Mouse (Mus musculus) stomach, embryonic 14.5 days (tissue): Measurements from ENCODE around the gene Plxnc1. TPM values are rescaled to one million over a fixed set of nuclear protein-coding genes. Genes with fewer than 3 reads are reported as not detected.
A peak's percentile ranks its signal among the peaks of the same experiment; 100 is the strongest.

Experiments
- ATAC-seq: fragments of 200-750 bp; cut with Nextera tagmentation; 2 replicates; pipeline ENCODE4 v1.8.0; 2017; ENCODE audit warnings: low read depth, moderate TSS enrichment; ENCODE audit not compliant: insufficient number of reproducible peaks, insufficient read depth, low FRiP score
- H3K27ac ChIP-seq: fragments of 300-500 bp; sonication (generic); 2 replicates; pipeline ENCODE4 v1.5.1; 2014; ENCODE audit warnings: mild to moderate bottlenecking, low read length, moderate library complexity, mixed read lengths
- H3K27me3 ChIP-seq: fragments of 300-500 bp; sonication (generic); 2 replicates; pipeline ENCODE4 v1.6.1; 2014; ENCODE audit warnings: low read length, control low read depth, mixed read lengths; ENCODE audit not compliant: control insufficient read depth, insufficient read depth
- H3K36me3 ChIP-seq: fragments of 300-500 bp; sonication (generic); 2 replicates; pipeline ENCODE4 v1.6.1; 2014; ENCODE audit warnings: mild to moderate bottlenecking, control low read depth, low read length, moderate library complexity, mixed read lengths; ENCODE audit not compliant: control insufficient read depth, insufficient read depth
- H3K4me1 ChIP-seq: fragments of 300-500 bp; sonication (generic); 2 replicates; pipeline ENCODE4 v1.6.1; 2014; ENCODE audit warnings: low read length, control low read depth, mixed read lengths; ENCODE audit not compliant: control insufficient read depth, insufficient read depth
- H3K4me2 ChIP-seq: fragments of 300-500 bp; sonication (generic); replicated peaks from 2 replicates; pipeline ENCODE4 v1.6.1; 2014; ENCODE audit warnings: low read depth, low read length, control low read depth
- H3K4me3 ChIP-seq: fragments of 300-500 bp; sonication (generic); 2 replicates; pipeline ENCODE4 v1.5.1; 2014; ENCODE audit warnings: low read depth, low read length, control low read depth
- H3K9ac ChIP-seq: fragments of 300-500 bp; sonication (generic); replicated peaks from 2 replicates; pipeline ENCODE4 v1.6.1; 2014; ENCODE audit warnings: low read depth, mild to moderate bottlenecking, control low read depth, low read length, moderate library complexity, mixed read lengths
- H3K9me3 ChIP-seq: fragments of 300-500 bp; sonication (generic); 2 replicates; pipeline ENCODE4 v1.6.1; 2016; ENCODE audit warnings: low read depth, low read length, control low read depth; ENCODE audit not compliant: control insufficient read depth
- WGBS: fragments of 180-500 bp; shearing (Covaris S2); extraction: QIAGEN DNeasy Blood & Tissue Kit; methylation state at CpG from one replicate; pipeline ENCODE4 v1.1.7; 2014; 5-methylcytosine and 5-hydroxymethylcytosine counted together
- polyA plus RNA-seq: library from polyadenylated mRNA; unstranded; fragments of >200 nt; fragmentation: Nextera tagmentation; extraction: Ambion mirVana; gene quantifications from 2 replicates; pipeline ENCODE4 v1.2.1, GENCODE M21; 2014

The Plxnc1 gene
- polyA plus RNA-seq, 1 experiment from 2014 or later: 2.3 TPM

DNA sequence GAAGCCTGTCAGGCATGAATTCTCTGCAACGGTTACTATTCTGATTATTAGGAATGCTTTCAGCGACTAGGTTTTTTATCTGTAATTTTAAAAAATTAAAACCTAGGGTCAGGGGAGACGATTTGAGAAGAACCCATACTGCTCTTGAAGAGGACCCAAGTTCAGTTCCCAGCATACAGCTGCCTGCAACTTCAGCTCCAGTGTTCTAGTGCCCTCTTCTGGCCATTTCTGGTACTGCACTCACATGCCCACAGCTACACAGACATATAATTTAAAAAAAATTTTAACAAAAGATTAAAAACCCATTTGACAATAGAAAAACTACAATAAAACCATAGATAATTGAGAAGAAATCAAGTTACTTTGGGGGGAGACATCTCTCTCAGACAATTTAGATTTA, 20.5 kb upstream of the Plxnc1 start:
- WGBS: 92% methylated on average over 3 of the region's 3 CpGs
- H3K9me3 ChIP-seq: peaks cover 10% of the 10 kb centered on the region; the same call in 1 of the 2 replicates
- no peak overlapping the region for H3K4me3 ChIP-seq

DNA sequence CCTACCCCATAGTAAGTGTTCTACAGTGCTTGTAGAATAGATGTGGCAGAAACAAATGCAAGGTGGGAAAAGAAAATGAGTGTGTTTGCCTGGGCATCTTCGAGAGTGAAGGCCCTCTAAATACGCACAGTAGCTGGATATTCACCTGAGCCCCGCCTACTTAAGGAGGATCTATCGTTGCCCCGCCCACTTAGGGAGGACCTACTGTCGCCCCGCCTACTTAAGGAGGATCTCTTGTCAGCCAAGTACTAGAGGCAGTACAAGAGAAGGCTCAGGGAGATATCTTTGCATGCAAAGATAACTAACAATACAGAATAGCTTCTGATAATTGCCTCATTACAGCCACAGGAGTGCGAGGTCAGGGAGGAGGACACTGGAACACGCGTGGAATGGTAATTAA, 17.4 kb upstream of the Plxnc1 start:
- H3K4me1 ChIP-seq: no peaks in the 10 kb centered on the region
- ATAC-seq: no peak
- no peak overlapping the region for H3K27ac ChIP-seq
- H3K4me2 ChIP-seq: no peak overlapping the region
- peaks cover 10% of the 10 kb centered on the region; the same call in 1 of the 2 replicates for H3K9me3 ChIP-seq
- no peak overlapping the region for H3K4me3 ChIP-seq
- no peak overlapping the region for H3K9ac ChIP-seq
- H3K27me3 ChIP-seq: no peaks in the 10 kb centered on the region
- WGBS: 76% methylated on average over 10 of the region's 10 CpGs
- H3K36me3 ChIP-seq: no peaks in the 10 kb centered on the region

More for the DNA sequence above, 20.5 kb upstream of the Plxnc1 start:
- Histone ChIP-seq H3K27ac (no peak overlapping the region), H3K9ac (no peak overlapping the region), H3K36me3 (no peaks in the 10 kb centered on the region), H3K27me3 (no peaks in the 10 kb centered on the region), H3K4me2 (no peak overlapping the region), H3K4me1 (no peaks in the 10 kb centered on the region)
- no peak for ATAC-seq

DNA sequence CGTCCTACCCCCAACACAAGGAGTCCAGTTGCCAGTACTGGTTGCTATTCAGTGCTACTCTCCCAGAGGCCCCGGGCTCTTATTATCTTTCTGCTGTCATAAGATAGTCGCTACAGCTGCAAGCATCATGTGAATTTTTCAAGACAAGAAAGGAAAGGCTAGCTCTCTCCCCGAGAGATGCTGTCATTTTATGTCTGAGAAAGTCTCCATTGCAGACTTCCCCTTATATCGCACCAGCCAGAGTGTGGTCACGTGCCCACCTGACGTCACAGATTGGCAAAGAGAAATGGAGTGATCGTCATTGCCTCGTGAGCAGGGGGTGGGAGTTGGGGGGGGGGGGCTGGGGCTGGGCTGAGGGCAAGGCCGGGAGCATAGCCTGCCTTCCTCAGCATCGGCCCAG, 16.6 kb upstream of the Plxnc1 start:
- Histone ChIP-seq H3K27ac (no peak overlapping the region), H3K36me3 (no peaks in the 10 kb centered on the region), H3K9ac (no peak overlapping the region), H3K4me1 (no peaks in the 10 kb centered on the region), H3K9me3 (peaks cover 10% of the 10 kb centered on the region; the same call in 1 of the 2 replicates), H3K4me3 (no peak overlapping the region), H3K4me2 (no peak overlapping the region), H3K27me3 (no peaks in the 10 kb centered on the region)
- ATAC-seq: no peak
- 78% methylated on average over 11 of the region's 11 CpGs for WGBS

DNA sequence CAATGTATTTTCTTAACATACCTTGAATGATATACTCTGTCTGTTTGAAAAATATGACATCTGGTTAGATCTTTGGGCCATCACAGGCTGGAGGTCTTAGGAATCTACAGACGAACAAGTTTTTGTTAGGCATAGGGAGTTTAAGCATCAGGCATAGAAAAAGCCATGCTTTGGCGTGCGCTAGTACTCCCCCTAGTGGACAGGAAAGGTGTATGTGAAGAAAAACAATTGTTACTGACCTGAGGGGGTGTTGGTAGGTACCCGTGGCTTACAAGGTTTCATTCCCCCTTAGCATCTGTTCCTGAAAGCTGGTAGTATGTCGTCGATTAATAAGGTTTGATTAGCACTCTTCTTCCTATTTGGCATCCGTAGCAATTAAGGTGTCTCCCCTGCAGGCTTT, 13.7 kb upstream of the Plxnc1 start:
- Histone ChIP-seq H3K4me3 (no peak overlapping the region), H3K9me3 (no peaks in the 10 kb centered on the region), H3K4me2 (no peak overlapping the region), H3K4me1 (no peaks in the 10 kb centered on the region), H3K36me3 (no peaks in the 10 kb centered on the region), H3K9ac (no peak overlapping the region), H3K27ac (no peak overlapping the region), H3K27me3 (no peaks in the 10 kb centered on the region)
- no peak for ATAC-seq
- 10% methylated on average over 7 of the region's 7 CpGs for WGBS

DNA sequence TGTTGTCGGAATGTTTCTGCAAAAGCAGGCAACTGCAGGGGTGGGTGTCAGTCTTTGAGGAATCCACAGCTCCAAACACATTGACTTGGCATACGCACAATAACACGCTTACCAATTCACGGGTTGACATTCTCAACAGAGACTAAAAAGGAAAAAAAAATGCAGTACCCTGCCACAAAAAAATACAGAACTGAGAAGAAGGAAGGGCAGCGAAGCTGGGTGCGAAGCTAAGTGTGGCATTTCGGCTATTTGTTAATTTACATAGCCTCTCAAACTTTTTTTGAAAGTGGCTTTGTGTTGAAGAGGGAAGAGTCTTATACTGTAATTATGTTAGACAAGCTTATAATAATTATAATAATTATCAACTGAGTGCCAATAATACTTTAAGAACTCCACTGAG, 13.1 kb upstream of the Plxnc1 start:
- no peaks in the 10 kb centered on the region for H3K4me1 ChIP-seq
- H3K4me3 ChIP-seq: no peak overlapping the region
- H3K36me3 ChIP-seq: no peaks in the 10 kb centered on the region
- H3K9me3 ChIP-seq: no peaks in the 10 kb centered on the region
- H3K4me2 ChIP-seq: no peak overlapping the region
- H3K9ac ChIP-seq: no peak overlapping the region
- 82% methylated on average over 7 of the region's 7 CpGs for WGBS
- no peak overlapping the region for H3K27ac ChIP-seq
- ATAC-seq: no peak
- no peaks in the 10 kb centered on the region for H3K27me3 ChIP-seq

DNA sequence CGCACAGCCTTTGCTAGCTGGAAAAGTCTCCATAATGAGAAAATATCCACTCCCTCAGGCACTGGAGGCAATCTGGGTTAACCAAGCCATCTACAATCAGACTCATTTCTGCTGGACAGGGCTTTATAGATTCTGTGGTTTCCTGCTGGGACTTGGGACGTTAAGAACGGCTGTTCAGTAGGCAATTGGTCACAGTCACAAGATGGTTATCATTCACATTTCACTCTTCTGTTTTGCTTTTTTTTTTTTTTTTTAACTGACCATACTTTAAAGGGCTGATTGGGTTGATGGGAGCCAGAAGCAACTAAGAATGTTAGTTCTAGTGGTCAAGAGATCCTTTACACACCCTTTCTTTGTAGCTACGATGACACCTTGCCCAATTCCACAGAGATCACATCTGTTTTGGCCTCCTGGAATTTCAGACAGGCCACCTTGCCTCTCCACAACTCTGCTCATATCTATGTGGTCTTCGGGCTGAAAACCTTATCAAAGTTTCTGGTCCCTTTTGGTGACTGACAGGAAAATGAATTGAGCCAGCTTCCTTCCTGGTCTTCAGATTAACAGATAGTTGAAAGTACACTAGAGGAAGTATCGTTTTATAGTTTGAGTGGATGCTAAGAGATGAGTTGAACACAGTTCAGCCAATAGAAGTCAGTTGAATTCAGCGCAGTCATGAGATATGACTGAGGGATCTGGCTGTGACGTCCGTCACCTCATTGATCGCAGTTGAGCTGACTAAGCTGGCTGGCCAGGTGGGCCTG, 3.5 kb upstream of the Plxnc1 start:
- ATAC-seq: no peak
- Histone ChIP-seq H3K4me3 (no peak overlapping the region), H3K9me3 (no peaks in the 10 kb centered on the region)

DNA sequence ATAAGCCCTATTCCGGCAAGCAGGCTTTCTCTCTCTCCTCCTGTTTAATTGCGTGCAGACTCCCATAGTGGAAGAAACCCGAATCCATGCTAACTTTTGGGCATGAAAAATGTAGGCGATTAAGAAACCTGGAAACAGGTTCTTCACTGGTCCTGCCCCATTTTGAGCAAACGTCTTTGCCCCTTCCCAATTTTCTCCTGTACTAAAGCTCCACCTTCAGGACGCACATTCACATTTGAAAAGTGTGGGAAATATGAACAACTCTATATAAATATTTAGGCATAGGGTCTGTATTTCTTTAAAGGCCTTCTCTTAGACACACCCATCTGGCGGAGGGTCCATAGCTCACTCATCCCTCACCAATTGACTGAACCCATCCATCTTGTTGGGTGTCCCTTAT, 2.8 kb upstream of the Plxnc1 start:
- H3K27ac ChIP-seq: no peak overlapping the region
- H3K9me3 ChIP-seq: no peaks in the 10 kb centered on the region
- no peak overlapping the region for H3K4me2 ChIP-seq
- ATAC-seq: no peak
- H3K4me1 ChIP-seq: no peaks in the 10 kb centered on the region
- WGBS: 36% methylated on average over 7 of the region's 7 CpGs
- H3K27me3 ChIP-seq: 0 out of 2 replicates have a peak, but pooled peaks cover 6% of the 10 kb centered on the region
- H3K36me3 ChIP-seq: no peaks in the 10 kb centered on the region
- H3K4me3 ChIP-seq: no peak overlapping the region
- H3K9ac ChIP-seq: no peak overlapping the region

More for the DNA sequence above, 3.5 kb upstream of the Plxnc1 start:
- Histone ChIP-seq H3K4me2 (no peak overlapping the region), H3K9ac (no peak overlapping the region), H3K36me3 (no peaks in the 10 kb centered on the region), H3K27ac (no peak overlapping the region), H3K27me3 (0 out of 2 replicates have a peak, but pooled peaks cover 4% of the 10 kb centered on the region), H3K4me1 (no peaks in the 10 kb centered on the region)
- 68% methylated on average over 10 of the region's 10 CpGs for WGBS

DNA sequence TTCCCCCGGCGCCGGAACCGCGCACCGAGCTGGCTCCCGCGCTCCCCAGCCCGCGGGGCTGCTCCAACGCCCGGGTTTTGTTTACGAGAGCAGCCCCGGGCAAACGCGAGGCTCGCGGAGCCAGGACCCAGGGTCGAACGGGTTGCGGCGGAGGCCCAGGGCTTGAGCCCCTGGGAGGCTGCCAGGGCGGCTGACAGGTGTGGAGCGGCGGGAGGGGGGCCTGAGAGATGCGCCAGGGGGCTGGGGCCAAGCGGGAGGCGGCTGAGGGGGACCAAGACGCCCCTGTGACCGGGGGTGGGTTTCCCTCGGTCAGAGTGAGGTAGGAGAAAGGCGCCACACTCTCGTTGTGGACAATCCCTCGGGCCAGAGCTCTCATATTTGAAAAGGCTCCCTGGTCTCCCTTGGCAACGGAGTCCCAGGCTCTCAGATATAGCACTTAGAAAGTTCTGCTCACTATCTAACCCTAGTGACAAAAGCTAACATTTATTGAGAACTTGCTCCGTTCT, 624 bp upstream of the Plxnc1 start:
- Histone ChIP-seq H3K4me1 (no peaks in the 10 kb centered on the region), H3K9ac (peak overlapping the region; percentile 53; the same call in 1 of the 2 replicates), H3K36me3 (no peaks in the 10 kb centered on the region), H3K9me3 (no peaks in the 10 kb centered on the region), H3K27me3 (0 out of 2 replicates have a peak, but pooled peaks cover 6% of the 10 kb centered on the region), H3K27ac (no peak overlapping the region), H3K4me2 (peak overlapping the region; percentile 98), H3K4me3 (peak overlapping the region; percentile 68)
- under 1% methylated on average over 35 of the region's 36 CpGs for WGBS
- no peak for ATAC-seq
